Mouse (Mus musculus): ENCODE data around the gene Snx15. TPM values are rescaled to one million over a fixed set of nuclear protein-coding genes. Genes with fewer than 3 reads are reported as not detected.

Snx15 gene
- polyA plus RNA-seq, 1 experiment from 2014 or later: 31.7 TPM

- H3K36me3 ChIP-seq: peaks cover 22% of the 10 kb centered on the region
- H3K27me3 ChIP-seq (replicated peaks): no peaks in the 10 kb centered on the region
- under 1% methylated on average over 77 of the region's 77 CpGs for WGBS
- peak within 1 kb of the TSS; percentile 87 for H3K9ac ChIP-seq
- peaks cover 34% of the 10 kb centered on the region for H3K4me1 ChIP-seq (replicated peaks)
- H3K4me3 ChIP-seq (replicated peaks): peak within 1 kb of the TSS; percentile 94
- H3K9me3 ChIP-seq: no peaks in the 10 kb centered on the region
- H3K27ac ChIP-seq: peak within 1 kb of the TSS; percentile 99
- peak; percentile 88 for ATAC-seq
- H3K4me2 ChIP-seq (replicated peaks): peak within 1 kb of the TSS; percentile 88
Measured at GRCm38 (mm10) chr19:6117986-6118676, 10.0 kb downstream of the Snx15 start, which contains the start of gene Sac3d1. Gene Sac3d1, minus strand, starts transcription at chr19:6118650.

- Histone ChIP-seq H3K4me3 (replicated peaks) (peak overlapping the region; percentile 94), H3K4me2 (replicated peaks) (peak overlapping the region; percentile 88), H3K27me3 (replicated peaks) (no peaks in the 10 kb centered on the region), H3K9ac (peak overlapping the region; percentile 87), H3K4me1 (replicated peaks) (peaks cover 34% of the 10 kb centered on the region), H3K36me3 (peaks cover 22% of the 10 kb centered on the region), H3K9me3 (no peaks in the 10 kb centered on the region), H3K27ac (peak overlapping the region; percentile 99)
- ATAC-seq: no peak
- 5% methylated on average over 32 of the region's 32 CpGs for WGBS
Measured at GRCm38 (mm10) chr19:6117346-6117985, 10.6 kb downstream of the Snx15 start.

GRCm38 (mm10) chr19:6116113-6116850, 11.8 kb downstream of the Snx15 start:
- no peak for ATAC-seq
- peaks cover 22% of the 10 kb centered on the region for H3K36me3 ChIP-seq
- peaks cover 28% of the 10 kb centered on the region for H3K4me1 ChIP-seq (replicated peaks)
- peak overlapping the region; percentile 94 for H3K4me3 ChIP-seq (replicated peaks)
- no peaks in the 10 kb centered on the region for H3K27me3 ChIP-seq (replicated peaks)
- H3K27ac ChIP-seq: no peak overlapping the region
- 92% methylated on average over 15 of the region's 15 CpGs for WGBS
- H3K9ac ChIP-seq: peak overlapping the region; percentile 20; the same call in 1 of the 2 replicates
- no peaks in the 10 kb centered on the region for H3K9me3 ChIP-seq
- peak overlapping the region; percentile 88 for H3K4me2 ChIP-seq (replicated peaks)

GRCm38 (mm10) chr19:6113116-6113515, 15.0 kb downstream of the Snx15 start:
- WGBS: 47% methylated on average over 6 of the region's 6 CpGs
- H3K27ac ChIP-seq: no peak overlapping the region
- H3K9ac ChIP-seq: no peak overlapping the region
- no peaks in the 10 kb centered on the region for H3K9me3 ChIP-seq
- H3K36me3 ChIP-seq: peaks cover 19% of the 10 kb centered on the region
- peaks cover 15% of the 10 kb centered on the region for H3K4me1 ChIP-seq (replicated peaks)
- no peak overlapping the region for H3K4me3 ChIP-seq (replicated peaks)
- no peak for ATAC-seq
- no peak overlapping the region for H3K4me2 ChIP-seq (replicated peaks)
- no peaks in the 10 kb centered on the region for H3K27me3 ChIP-seq (replicated peaks)

GRCm38 (mm10) chr19:6105586-6105985, 22.5 kb downstream of the Snx15 start, which contains the start of gene Naaladl1:
Gene Naaladl1, plus strand, starts transcription at chr19:6105782.
- Histone ChIP-seq H3K27me3 (replicated peaks) (no peaks in the 10 kb centered on the region), H3K9me3 (no peaks in the 10 kb centered on the region), H3K9ac (peak within 1 kb of the TSS; percentile 14; the same call in 1 of the 2 replicates), H3K4me1 (replicated peaks) (peaks cover 13% of the 10 kb centered on the region; the same call in 1 of the 2 replicates), H3K36me3 (no peaks in the 10 kb centered on the region), H3K27ac (peak within 1 kb of the TSS; percentile 29; the same call in 1 of the 2 replicates), H3K4me2 (replicated peaks) (peak within 1 kb of the TSS; percentile 42), H3K4me3 (replicated peaks) (peak within 1 kb of the TSS; percentile 28)
- 78% methylated on average over 7 of the region's 7 CpGs for WGBS
- peak; percentile 44 for ATAC-seq

GRCm38 (mm10) chr19:6104476-6104875, 23.6 kb downstream of the Snx15 start:
- no peaks in the 10 kb centered on the region for H3K9me3 ChIP-seq
- H3K27me3 ChIP-seq (replicated peaks): no peaks in the 10 kb centered on the region
- ATAC-seq: peak; percentile 84
- peaks cover 13% of the 10 kb centered on the region; the same call in 1 of the 2 replicates for H3K4me1 ChIP-seq (replicated peaks)
- peak overlapping the region; percentile 2; the same call in 1 of the 2 replicates for H3K4me2 ChIP-seq (replicated peaks)
- H3K9ac ChIP-seq: no peak overlapping the region; the same call in 1 of the 2 replicates
- 53% methylated on average over 4 of the region's 4 CpGs for WGBS
- H3K36me3 ChIP-seq: no peaks in the 10 kb centered on the region
- peak overlapping the region; percentile 29 for H3K27ac ChIP-seq
- H3K4me3 ChIP-seq (replicated peaks): no peak overlapping the region

GRCm38 (mm10) chr19:6102169-6102853, 25.8 kb downstream of the Snx15 start:
- H3K4me1 ChIP-seq (replicated peaks): peaks cover 13% of the 10 kb centered on the region; the same call in 1 of the 2 replicates
- H3K9me3 ChIP-seq: no peaks in the 10 kb centered on the region
- 71% methylated on average over 6 of the region's 6 CpGs for WGBS
- no peaks in the 10 kb centered on the region for H3K36me3 ChIP-seq
- no peak overlapping the region for H3K4me2 ChIP-seq (replicated peaks)
- ATAC-seq: no peak
- H3K4me3 ChIP-seq (replicated peaks): no peak overlapping the region
- H3K9ac ChIP-seq: no peak overlapping the region
- H3K27ac ChIP-seq: no peak overlapping the region
- H3K27me3 ChIP-seq (replicated peaks): no peaks in the 10 kb centered on the region

GRCm38 (mm10) chr19:6101186-6101585, 26.9 kb downstream of the Snx15 start:
- Histone ChIP-seq H3K9ac (no peak overlapping the region), H3K9me3 (no peaks in the 10 kb centered on the region), H3K4me3 (replicated peaks) (no peak overlapping the region), H3K4me2 (replicated peaks) (no peak overlapping the region), H3K36me3 (no peaks in the 10 kb centered on the region), H3K27ac (no peak overlapping the region), H3K27me3 (replicated peaks) (no peaks in the 10 kb centered on the region), H3K4me1 (replicated peaks) (peaks cover 13% of the 10 kb centered on the region; the same call in 1 of the 2 replicates)
- no peak for ATAC-seq
- 65% methylated on average over 6 of the region's 6 CpGs for WGBS

- Histone ChIP-seq H3K9me3 (no peaks in the 10 kb centered on the region), H3K27ac (no peak overlapping the region), H3K27me3 (replicated peaks) (no peaks in the 10 kb centered on the region), H3K4me3 (replicated peaks) (no peak overlapping the region), H3K4me2 (replicated peaks) (no peak overlapping the region), H3K4me1 (replicated peaks) (no peaks in the 10 kb centered on the region), H3K9ac (no peak overlapping the region), H3K36me3 (0 out of 2 replicates have a peak, but pooled peaks cover 4% of the 10 kb centered on the region)
- 79% methylated on average over 3 of the region's 3 CpGs for WGBS
- ATAC-seq: no peak
Measured at GRCm38 (mm10) chr19:6097847-6098246, 30.3 kb downstream of the Snx15 start.

GRCm38 (mm10) chr19:6094119-6094518, 34.0 kb downstream of the Snx15 start, which contains the start of gene AC131692.1:
Gene AC131692.1, plus strand, starts transcription at chr19:6094419.
- no peak within 1 kb of the TSS for H3K9ac ChIP-seq
- 87% methylated on average over 7 of the region's 7 CpGs for WGBS
- no peak for ATAC-seq
- H3K4me1 ChIP-seq (replicated peaks): no peaks in the 10 kb centered on the region
- no peak within 1 kb of the TSS for H3K27ac ChIP-seq
- H3K4me2 ChIP-seq (replicated peaks): no peak within 1 kb of the TSS
- no peak within 1 kb of the TSS for H3K4me3 ChIP-seq (replicated peaks)
- H3K27me3 ChIP-seq (replicated peaks): no peaks in the 10 kb centered on the region
- peaks cover 28% of the 10 kb centered on the region for H3K36me3 ChIP-seq
- no peaks in the 10 kb centered on the region for H3K9me3 ChIP-seq

- no peak overlapping the region for H3K27ac ChIP-seq
- H3K9me3 ChIP-seq: no peaks in the 10 kb centered on the region
- no peak for ATAC-seq
- peaks cover 8% of the 10 kb centered on the region for H3K4me1 ChIP-seq (replicated peaks)
- H3K36me3 ChIP-seq: peaks cover 29% of the 10 kb centered on the region
- H3K9ac ChIP-seq: no peak overlapping the region
- no peak overlapping the region for H3K4me3 ChIP-seq (replicated peaks)
- H3K27me3 ChIP-seq (replicated peaks): no peaks in the 10 kb centered on the region
- H3K4me2 ChIP-seq (replicated peaks): no peak overlapping the region
- 92% methylated on average over 13 of the region's 13 CpGs for WGBS
Measured at GRCm38 (mm10) chr19:6088841-6089240, 39.3 kb downstream of the Snx15 start.
